Comparison of ENCODE assay signal across 9 mouse cellular contexts in genomic region chr9:122247430-122248027, GRCm38 (mm10). TPM values are rescaled to one million over a fixed set of nuclear protein-coding genes. Genes with fewer than 3 reads are reported as not detected.
DNase-seq lines count a peak whose midpoint lies in the region; ATAC-seq and TF ChIP-seq lines count a peak whose summit lies in the region.
"Had no signal": no experiment of that assay in that cellular context is flagged by ENCODE, and none has a peak within 500 bp of the region (broad histone marks: within the 10 kb centered on the region; RNA-seq: fewer than 3 reads in every experiment).

No protein-coding gene starts in this region.

- intact Hi-C loops in left cerebral cortex, postnatal 14 days (cut with DNase I), result loop anchor here (1.0 to 5.0 kb wide), 3 partner anchors 63 to 480 kb away; no protein-coding TSS in a partner anchor

- peak; percentile 79 for DNase-seq in gastrocnemius, adult 18-20 months (ENCODE audit: low spot score)
- no peak for DNase-seq in gastrocnemius, postnatal 25 days
- DNase-seq in cerebellum, adult 11-12 months, result peak; percentile 34
- peak; percentile 91 for DNase-seq in forebrain, postnatal 0 days
- DNase-seq in left cerebral cortex, postnatal 14 days (ENCODE audit: low spot score in 2 of 2), result peak; percentile 92 to 93
- DNase-seq in midbrain, embryonic 10.5 days (ENCODE audit: low spot score), result peak; percentile 62
- peak; percentile 47 for DNase-seq in spleen, adult 12 weeks (ENCODE audit: low spot score)

- peak; percentile 76 for ATAC-seq in forebrain, postnatal 0 days
- peak; percentile 38 for ATAC-seq in inflammation-experienced regulatory T-cells, adult 6 months

- H3K4me3 ChIP-seq in forebrain, postnatal 0 days (ENCODE audit: low read depth, low read length), result no peak overlapping the region
- no peak overlapping the region for H3K4me3 ChIP-seq in midbrain, embryonic 10.5 days
- H3K4me3 ChIP-seq: megakaryocyte, embryonic 14.5 days had no signal

- no peaks in the 10 kb centered on the region for H3K27me3 ChIP-seq in forebrain, postnatal 0 days (ENCODE audit: insufficient read depth, low read length)
- H3K27me3 ChIP-seq in midbrain, embryonic 10.5 days (ENCODE audit: low read depth, poor library complexity, severe bottlenecking), result no peaks in the 10 kb centered on the region

- H3K4me2 ChIP-seq in forebrain, postnatal 0 days (ENCODE audit: low read depth), result no peak overlapping the region

- H3K27ac ChIP-seq in forebrain, postnatal 0 days (ENCODE audit: low read depth, low read length), result no peak overlapping the region
- H3K27ac ChIP-seq in midbrain, embryonic 10.5 days (replicated peaks), result no peak overlapping the region

- TF ChIP-seq CTCF in forebrain, postnatal 0 days (IDR thresholded peaks at IDR 0.05; ENCODE audit: low read depth), result peak; percentile 94

- 42% methylated on average over 13 of the region's 13 CpGs for WGBS in forebrain, postnatal 0 days
- WGBS in midbrain, embryonic 10.5 days, result 50% methylated on average over 13 of the region's 13 CpGs

- no peak overlapping the region for H3K9ac ChIP-seq in forebrain, postnatal 0 days

- H3K4me1 ChIP-seq in forebrain, postnatal 0 days (ENCODE audit: insufficient read depth), result no peaks in the 10 kb centered on the region
- peaks cover 9% of the 10 kb centered on the region; the same call in 1 of the 2 replicates for H3K4me1 ChIP-seq in midbrain, embryonic 10.5 days

- H3K36me3 ChIP-seq in forebrain, postnatal 0 days (ENCODE audit: insufficient read depth), result peaks cover 18% of the 10 kb centered on the region
- peaks cover 25% of the 10 kb centered on the region for H3K36me3 ChIP-seq in midbrain, embryonic 10.5 days

- H3K9me3 ChIP-seq in forebrain, postnatal 0 days (ENCODE audit: low read length), result no peaks in the 10 kb centered on the region
- no peaks in the 10 kb centered on the region for H3K9me3 ChIP-seq in midbrain, embryonic 10.5 days (replicated peaks)
- H3K9me3 ChIP-seq: megakaryocyte, embryonic 14.5 days had no signal

RNA-seq across cellular contexts. Expression of gene Ano10, which starts 46.7 kb away (rescaled TPM):
- total RNA-seq in gastrocnemius, adult 18-20 months (2021), result 10 to 100 TPM; 42.8 to 45.3 TPM
- 10 to 100 TPM; 36.6 to 43.5 TPM for total RNA-seq in gastrocnemius, postnatal 25 days (2021)
- 24.7 and 35.3 TPM in 2 replicates for total RNA-seq in forebrain, postnatal 0 days (2014; rRNA removed)
- 26.3 and 32.0 TPM in 2 replicates for polyA plus RNA-seq in forebrain, postnatal 0 days (2015; fragmentation: Nextera tagmentation; extraction: Ambion mirVana)
- polyA plus RNA-seq in inflammation-experienced regulatory T-cells, adult 6 months (2017; shearing (Covaris generic)), result 10 to 100 TPM; 13.5 to 24.3 (median 19.2) TPM
- total RNA-seq in left cerebral cortex, postnatal 14 days (2021), result 10 to 100 TPM; 28.5 to 34.2 TPM
- polyA plus RNA-seq in midbrain, embryonic 10.5 days (2016; fragmentation: Nextera tagmentation; extraction: Ambion mirVana), result 33.9 and 42.0 TPM in 2 replicates
